Mouse (Mus musculus) liver, embryonic 14.5 days (tissue): ENCODE results near the gene Sfxn1. TPM values are rescaled to one million over a fixed set of nuclear protein-coding genes. Genes with fewer than 3 reads are reported as not detected.
A peak's percentile ranks its signal among the peaks of the same experiment; 100 is the strongest.

Experiments used
- ATAC-seq: fragments of 200-750 bp; cut with Nextera tagmentation; 2 replicates; pipeline ENCODE4 v1.8.0; 2017; ENCODE audit warnings: moderate number of reproducible peaks, mild to moderate bottlenecking, moderate library complexity; ENCODE audit not compliant: insufficient read depth
- DNase-seq, 3 experiments: peaks; one replicate each; pipeline ENCODE4 v3.0.0-alpha.2; 2012 to 2013; ENCODE audit warnings: low read depth in 3 of 3, low spot score in 3 of 3
- H3K27ac ChIP-seq: fragments of 300-500 bp; sonication (generic); 2 replicates; pipeline ENCODE4 v1.5.1; 2014; ENCODE audit warnings: moderate library complexity, mild to moderate bottlenecking, control low read depth, inconsistent platforms
- H3K27me3 ChIP-seq: fragments of 300-500 bp; sonication (generic); 2 replicates; pipeline ENCODE4 v1.6.1; 2014; ENCODE audit warnings: mild to moderate bottlenecking, low read length, moderate library complexity; ENCODE audit not compliant: control insufficient read depth, insufficient read depth
- H3K36me3 ChIP-seq: fragments of 300-500 bp; sonication (generic); replicated peaks from 2 replicates; pipeline ENCODE4 v1.6.1; 2014; ENCODE audit warnings: low read depth; ENCODE audit not compliant: control insufficient read depth, insufficient read depth
- H3K4me1 ChIP-seq, 2 experiments: fragments of 200-500 bp in 1 of 2; fragments of 300-500 bp in 1 of 2; sonication (generic) in 1 of 2; replicated peaks; 2 replicates each; pipeline ENCODE4 v1.6.1; 2012 to 2014; ENCODE audit warnings: antibody characterized with exemption in 1 of 2, inconsistent platforms in 1 of 2, low read length in 1 of 2; ENCODE audit not compliant: control insufficient read depth in 2 of 2, insufficient read depth in 2 of 2
- H3K4me2 ChIP-seq: fragments of 300-500 bp; sonication (generic); 2 replicates; pipeline ENCODE4 v1.6.1; 2014; ENCODE audit warnings: low read depth, mild to moderate bottlenecking, control low read depth, moderate library complexity
- H3K4me3 ChIP-seq, 2 experiments: fragments of 200-500 bp in 1 of 2; fragments of 300-500 bp in 1 of 2; sonication (generic) in 1 of 2; 2 replicates each; pipeline ENCODE4 v1.5.1; 2012 to 2014; ENCODE audit warnings: low read depth in 2 of 2, low read length in 2 of 2, mild to moderate bottlenecking in 2 of 2, control low read depth in 1 of 2, inconsistent platforms in 1 of 2, moderate library complexity in 1 of 2; ENCODE audit not compliant: insufficient read depth in 1 of 2
- H3K9ac ChIP-seq: fragments of 300-500 bp; sonication (generic); replicated peaks from 2 replicates; pipeline ENCODE4 v1.6.1; 2014; ENCODE audit warnings: mild to moderate bottlenecking, control low read depth, moderate library complexity
- H3K9me3 ChIP-seq: fragments of 300-500 bp; sonication (generic); 2 replicates; pipeline ENCODE4 v1.6.1; 2016; ENCODE audit warnings: low read length, mixed read lengths; ENCODE audit not compliant: control insufficient read depth
- CTCF ChIP-seq: IDR thresholded peaks from 2 replicates; pipeline ENCODE4 v1.5.1; 2016; ENCODE audit warnings: antibody characterized with exemption, low read depth, control low read depth
- EP300 ChIP-seq: IDR thresholded peaks from 2 replicates; pipeline ENCODE4 v1.6.1; 2016; ENCODE audit warnings: antibody characterized with exemption, low read depth
- WGBS: fragments of 180-500 bp; shearing (Covaris S2); extraction: QIAGEN DNeasy Blood & Tissue Kit; methylation state at CpG from one replicate; pipeline ENCODE4 v1.1.7; 2014; ENCODE audit not compliant: insufficient replicate concordance; 5-methylcytosine and 5-hydroxymethylcytosine counted together
- polyA plus RNA-seq, 2 experiments: library from polyadenylated mRNA; depleted of rRNA in 1 of 2; stranded (reverse) in 1 of 2; unstranded in 1 of 2; fragments of >200 nt; fragmentation: Nextera tagmentation in 1 of 2; extraction: Ambion mirVana in 1 of 2; gene quantifications; 2 replicates each; pipeline versions ENCODE4 v1.2.1 to v1.2.3; 2012 to 2014

Sfxn1 gene
- polyA plus RNA-seq, 2 experiments, result 26.9 to 62.7 TPM

DNA sequence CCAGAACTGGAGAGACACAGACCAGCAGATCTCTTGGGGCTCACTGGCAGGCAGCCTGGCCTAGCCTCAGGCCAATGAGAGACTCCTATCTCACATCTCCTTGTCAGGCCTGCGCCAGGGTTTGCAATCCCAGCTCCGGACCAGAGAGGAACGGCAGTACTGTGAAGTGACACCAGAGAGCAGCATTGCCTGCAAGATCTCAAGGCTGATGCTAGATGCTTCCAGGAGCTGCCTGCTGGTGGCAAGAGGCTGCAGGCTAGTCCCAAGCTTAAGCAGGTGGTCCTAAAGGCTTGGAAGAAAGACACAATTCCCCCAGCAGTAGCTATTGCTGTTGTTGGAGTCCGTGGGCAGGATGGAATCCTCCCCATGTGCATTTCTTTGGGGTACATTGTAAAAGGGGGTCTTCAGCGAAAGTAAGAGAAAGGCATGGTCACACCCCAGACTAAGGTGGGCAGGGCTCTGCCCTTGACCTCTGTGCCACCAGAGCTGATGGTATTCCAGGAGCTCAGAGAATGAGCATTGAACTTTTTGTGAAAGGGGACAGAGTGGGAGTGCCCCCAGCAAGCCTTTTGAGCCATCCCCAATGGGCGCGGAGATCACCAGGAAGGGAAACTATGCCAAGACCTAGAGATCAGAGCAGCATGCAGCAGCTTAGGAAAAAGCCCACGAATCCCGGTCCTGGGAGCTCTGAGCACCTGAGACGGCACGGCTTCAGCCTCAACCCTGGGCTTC, 42.3 kb downstream of the Sfxn1 start:
- Histone ChIP-seq H3K27ac (no peak overlapping the region), H3K36me3 (no peaks in the 10 kb centered on the region), H3K4me2 (no peak overlapping the region), H3K27me3 (no peaks in the 10 kb centered on the region), H3K9me3 (no peaks in the 10 kb centered on the region), H3K9ac (no peak overlapping the region), H3K4me1 (no peaks in the 10 kb centered on the region), H3K4me3 (no peak overlapping the region)
- ATAC-seq (no peak), DNase-seq (peak in 1 of 3 experiments; percentile 10)
- 43% methylated on average over 11 of the region's 11 CpGs for WGBS
- TF ChIP-seq EP300, result no peak
- TF ChIP-seq CTCF, result peak; percentile 76

DNA sequence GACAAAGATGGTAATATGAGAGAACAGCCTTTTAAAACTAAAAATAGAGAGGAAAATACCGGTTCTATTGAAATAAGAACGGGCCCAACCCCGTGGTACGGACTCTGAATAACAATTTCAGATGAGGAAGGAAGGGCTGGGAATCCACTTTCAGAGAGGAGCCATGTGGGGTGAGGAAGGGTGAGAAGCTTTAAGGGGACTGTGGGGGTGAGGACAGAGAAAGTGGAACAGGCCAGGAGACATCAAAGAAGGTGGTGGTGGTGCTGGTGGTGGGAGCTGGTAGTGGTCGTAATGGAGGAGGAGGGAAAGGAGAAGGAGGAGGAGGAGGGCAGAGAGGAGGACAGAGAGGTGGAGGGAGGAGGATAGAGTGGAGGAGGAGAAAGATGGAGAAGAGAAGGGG, 43.3 kb downstream of the Sfxn1 start:
- no peak for DNase-seq
- Histone ChIP-seq H3K4me3 (no peak overlapping the region), H3K27ac (no peak overlapping the region), H3K4me1 (no peaks in the 10 kb centered on the region), H3K9ac (no peak overlapping the region), H3K4me2 (no peak overlapping the region), H3K9me3 (no peaks in the 10 kb centered on the region), H3K36me3 (no peaks in the 10 kb centered on the region), H3K27me3 (no peaks in the 10 kb centered on the region)
- WGBS, result 52% methylated on average over 5 of the region's 5 CpGs
- no peak for TF ChIP-seq EP300
- no peak for TF ChIP-seq CTCF
- no peak for ATAC-seq

DNA sequence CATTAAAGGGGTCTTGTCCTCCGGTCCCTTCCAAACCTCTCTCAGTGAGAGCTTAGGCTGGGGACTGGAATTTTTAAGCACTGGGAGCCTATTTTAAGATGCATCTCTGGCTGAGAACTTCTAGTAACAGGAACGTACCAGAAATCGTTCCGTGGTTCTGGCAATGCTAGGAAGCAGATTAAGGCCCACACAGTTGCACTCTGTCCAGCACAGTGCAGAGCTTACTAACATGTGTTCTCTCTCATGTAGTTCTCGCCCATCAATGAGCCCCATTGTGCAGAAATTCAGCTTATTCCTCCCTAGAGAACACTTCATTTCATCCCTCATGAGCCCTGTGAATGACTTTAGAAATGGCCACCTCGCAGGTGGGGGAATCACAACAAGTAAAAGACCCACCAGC, 44.1 kb downstream of the Sfxn1 start:
- DNase-seq, result no peak
- Histone ChIP-seq H3K4me2 (no peak overlapping the region), H3K4me1 (no peaks in the 10 kb centered on the region), H3K36me3 (no peaks in the 10 kb centered on the region), H3K4me3 (no peak overlapping the region), H3K9ac (no peak overlapping the region), H3K27me3 (no peaks in the 10 kb centered on the region), H3K9me3 (no peaks in the 10 kb centered on the region), H3K27ac (no peak overlapping the region)
- TF ChIP-seq CTCF, result no peak
- no peak for TF ChIP-seq EP300
- 71% methylated on average over 6 of the region's 6 CpGs for WGBS
- ATAC-seq, result no peak

DNA sequence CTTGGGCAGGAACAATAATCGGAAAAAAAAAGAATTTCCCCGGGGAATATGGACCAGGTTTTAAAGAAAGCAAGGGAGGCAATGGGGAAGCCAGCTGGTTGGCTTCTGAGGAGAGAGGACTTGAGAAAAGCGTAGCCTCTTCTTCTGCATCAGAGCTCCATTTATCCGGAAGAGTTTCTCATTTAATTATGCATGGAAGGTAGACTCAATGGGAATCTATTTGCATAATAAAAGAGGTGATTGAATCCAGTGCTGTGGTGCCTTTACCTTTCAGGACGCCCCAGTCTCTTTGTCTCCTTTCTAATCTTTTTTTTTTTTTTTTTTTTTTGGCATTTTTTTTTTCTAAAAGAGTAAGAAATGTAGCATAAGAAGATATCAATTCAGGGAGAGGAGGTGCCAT, 46.7 kb downstream of the Sfxn1 start:
- TF ChIP-seq CTCF (no peak), EP300 (no peak)
- ATAC-seq, result no peak
- no peaks in the 10 kb centered on the region for H3K27me3 ChIP-seq
- H3K4me1 ChIP-seq, result no peaks in the 10 kb centered on the region
- no peak for DNase-seq
- H3K27ac ChIP-seq, result no peak overlapping the region
- H3K9me3 ChIP-seq, result no peaks in the 10 kb centered on the region
- no peak overlapping the region for H3K9ac ChIP-seq
- H3K4me2 ChIP-seq, result no peak overlapping the region
- no peak overlapping the region for H3K4me3 ChIP-seq
- 40% methylated on average over 5 of the region's 5 CpGs for WGBS
- H3K36me3 ChIP-seq, result no peaks in the 10 kb centered on the region

DNA sequence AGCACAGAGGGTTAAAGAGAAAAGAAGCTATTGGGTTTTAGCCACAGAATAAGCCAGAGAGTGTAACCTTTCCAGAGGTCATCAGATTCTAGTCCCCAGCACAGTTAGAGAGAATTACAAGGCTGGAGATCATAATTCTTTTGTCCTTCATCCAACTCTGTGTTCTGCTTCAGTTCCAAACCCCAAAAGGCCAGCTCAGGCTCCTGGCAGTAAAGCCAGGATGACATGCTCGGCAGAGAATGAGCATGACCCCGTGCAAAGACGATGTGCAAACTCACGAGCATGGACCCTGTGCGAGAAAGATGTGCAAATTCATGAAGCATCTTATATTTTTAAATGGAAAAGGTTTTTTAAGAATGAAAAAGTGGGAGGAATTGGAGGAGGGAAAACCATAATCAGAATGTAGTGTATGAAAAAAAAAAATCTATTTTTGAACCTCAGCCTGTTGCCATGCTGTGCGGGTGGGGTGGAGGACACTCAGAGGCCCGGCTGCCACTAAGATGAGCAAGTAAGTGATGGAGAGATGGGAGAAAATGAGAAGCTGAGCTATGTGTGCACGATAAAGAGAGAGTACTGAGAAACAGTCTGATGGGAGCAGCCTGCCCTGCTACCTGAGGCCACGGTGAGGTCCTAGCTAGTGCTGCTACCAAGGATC, 66.2 kb downstream of the Sfxn1 start:
- Histone ChIP-seq H3K27me3 (no peaks in the 10 kb centered on the region), H3K9me3 (no peaks in the 10 kb centered on the region), H3K4me3 (no peak overlapping the region), H3K4me2 (no peak overlapping the region), H3K4me1 (no peaks in the 10 kb centered on the region), H3K27ac (no peak overlapping the region), H3K36me3 (no peaks in the 10 kb centered on the region), H3K9ac (no peak overlapping the region)
- DNase-seq (no peak), ATAC-seq (no peak)
- 71% methylated on average over 9 of the region's 9 CpGs for WGBS
- TF ChIP-seq CTCF (no peak), EP300 (no peak)
